18 mouse cellular contexts compared by ENCODE assay signal in the genomic region with DNA sequence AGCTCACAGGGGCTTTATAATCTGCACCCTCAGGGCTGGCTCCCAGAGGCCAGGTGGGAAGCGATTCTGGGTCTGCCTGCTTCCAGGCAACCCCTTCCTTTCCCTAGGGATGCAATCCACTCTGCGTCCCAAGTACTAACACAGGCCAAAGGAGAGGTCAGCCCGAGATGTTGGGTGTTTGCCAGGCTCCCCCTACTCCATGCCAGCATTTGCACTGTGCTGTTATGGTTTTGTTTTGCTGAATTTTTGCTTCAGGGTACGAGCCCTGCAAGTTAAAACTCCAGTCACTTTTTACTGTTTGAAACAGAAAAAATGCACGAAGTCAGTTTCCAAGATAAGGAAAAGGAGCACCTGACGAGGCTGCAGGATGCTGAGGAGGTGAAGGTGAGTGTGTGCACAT. TPM values are rescaled to one million over a fixed set of nuclear protein-coding genes. Genes with fewer than 3 reads are reported as not detected.
DNase-seq lines count a peak whose midpoint lies in the region; ATAC-seq lines count a peak whose summit lies in the region.
"Had no signal": no experiment of that assay in that cellular context is flagged by ENCODE, and none has a peak within 500 bp of the region (broad histone marks: within the 10 kb centered on the region; RNA-seq: fewer than 3 reads in every experiment).

No protein-coding gene starts in this region.

- intact Hi-C loops in left cerebral cortex, postnatal 4 days (cut with DNase I), result no loop called here

- H3K27ac ChIP-seq in embryonic facial prominence, embryonic 13.5 days, result peak overlapping the region; percentile 12; the same call in 1 of the 2 replicates
- no peak overlapping the region for H3K27ac ChIP-seq in embryonic facial prominence, embryonic 10.5 days (replicated peaks)
- peak overlapping the region; percentile 88 for H3K27ac ChIP-seq in forebrain, embryonic 15.5 days (replicated peaks)
- H3K27ac ChIP-seq in midbrain, embryonic 16.5 days (ENCODE audit: low read length), result peak overlapping the region; percentile 26; the same call in 1 of the 2 replicates
- H3K27ac ChIP-seq: stomach, embryonic 15.5 days had no signal

- DNase-seq in embryonic facial prominence, embryonic 10.5 days (ENCODE audit: low spot score), result no peak
- DNase-seq in left cerebral cortex, postnatal 4 days, result peak; percentile 38
- DNase-seq in left cerebral cortex, adult 8-10 months (ENCODE audit: low spot score in 2 of 2), result no peak
- no peak for DNase-seq in embryo, embryonic 10.5 days (ENCODE audit: low spot score)
- DNase-seq: adrenal gland, postnatal 25 days; gastrocnemius, postnatal 14 days; kidney, adult 8-10 months; kidney, postnatal 4 days; lung, adult 2 months; spleen, adult 18-20 months; thymus, adult 2 months had no signal

- no peak overlapping the region for H3K9ac ChIP-seq in embryonic facial prominence, embryonic 13.5 days
- H3K9ac ChIP-seq in forebrain, embryonic 15.5 days (replicated peaks), result no peak overlapping the region
- H3K9ac ChIP-seq in midbrain, embryonic 16.5 days (ENCODE audit: low read depth, low read length), result no peak overlapping the region
- H3K9ac ChIP-seq: stomach, embryonic 15.5 days had no signal

- no peak for ATAC-seq in embryonic facial prominence, embryonic 13.5 days (ENCODE audit: insufficient number of reproducible peaks, insufficient read depth, low FRiP score, low TSS enrichment, low read depth)
- ATAC-seq in forebrain, embryonic 15.5 days (replicated peaks), result no peak
- ATAC-seq in midbrain, embryonic 16.5 days, result no peak
- ATAC-seq in megakaryocyte progenitor cell, adult 5-6 weeks (replicated peaks; ENCODE audit: poor library complexity), result no peak

- H3K4me1 ChIP-seq in embryonic facial prominence, embryonic 13.5 days, result peaks cover 49% of the 10 kb centered on the region
- H3K4me1 ChIP-seq in embryonic facial prominence, embryonic 10.5 days, result peaks cover 45% of the 10 kb centered on the region
- peaks cover 43% of the 10 kb centered on the region for H3K4me1 ChIP-seq in forebrain, embryonic 15.5 days
- peaks cover 13% of the 10 kb centered on the region for H3K4me1 ChIP-seq in midbrain, embryonic 16.5 days (ENCODE audit: control insufficient read depth, insufficient read depth, low read length)

- peaks cover 3% of the 10 kb centered on the region; the same call in 1 of the 2 replicates for H3K36me3 ChIP-seq in embryonic facial prominence, embryonic 13.5 days
- H3K36me3 ChIP-seq in embryonic facial prominence, embryonic 10.5 days (replicated peaks), result peaks cover 94% of the 10 kb centered on the region
- H3K36me3 ChIP-seq in forebrain, embryonic 15.5 days, result peaks cover 33% of the 10 kb centered on the region
- peaks cover 18% of the 10 kb centered on the region for H3K36me3 ChIP-seq in midbrain, embryonic 16.5 days (ENCODE audit: control insufficient read depth, insufficient read depth, low read length)
- H3K36me3 ChIP-seq: stomach, embryonic 15.5 days had no signal

- WGBS in embryonic facial prominence, embryonic 13.5 days, result 37% methylated on average over 6 of the region's 6 CpGs
- WGBS in embryonic facial prominence, embryonic 10.5 days, result 67% methylated on average over 6 of the region's 6 CpGs
- 71% methylated on average over 6 of the region's 6 CpGs for WGBS in forebrain, embryonic 15.5 days
- 66% methylated on average over 6 of the region's 6 CpGs for WGBS in midbrain, embryonic 16.5 days

- no peaks in the 10 kb centered on the region for H3K27me3 ChIP-seq in embryonic facial prominence, embryonic 13.5 days
- H3K27me3 ChIP-seq in embryonic facial prominence, embryonic 10.5 days (replicated peaks; ENCODE audit: low read depth, poor library complexity, severe bottlenecking), result no peaks in the 10 kb centered on the region
- H3K27me3 ChIP-seq in forebrain, embryonic 15.5 days, result no peaks in the 10 kb centered on the region
- H3K27me3 ChIP-seq in midbrain, embryonic 16.5 days (ENCODE audit: control insufficient read depth, insufficient read depth, low read depth, low read length), result no peaks in the 10 kb centered on the region
- H3K27me3 ChIP-seq: stomach, embryonic 15.5 days had no signal

- no peak overlapping the region for H3K4me2 ChIP-seq in embryonic facial prominence, embryonic 13.5 days
- H3K4me2 ChIP-seq in forebrain, embryonic 15.5 days (replicated peaks), result no peak overlapping the region
- no peak overlapping the region for H3K4me2 ChIP-seq in midbrain, embryonic 16.5 days (ENCODE audit: low read length)
- H3K4me2 ChIP-seq: liver, embryonic 11.5 days; stomach, embryonic 15.5 days had no signal

- no peak overlapping the region for H3K4me3 ChIP-seq in embryonic facial prominence, embryonic 13.5 days
- no peak overlapping the region for H3K4me3 ChIP-seq in embryonic facial prominence, embryonic 10.5 days
- no peak overlapping the region for H3K4me3 ChIP-seq in forebrain, embryonic 15.5 days
- H3K4me3 ChIP-seq in midbrain, embryonic 16.5 days (ENCODE audit: low read depth, low read length), result no peak overlapping the region
- H3K4me3 ChIP-seq: limb, embryonic 10.5 days; stomach, embryonic 15.5 days had no signal

- no peaks in the 10 kb centered on the region for H3K9me3 ChIP-seq in embryonic facial prominence, embryonic 13.5 days
- H3K9me3 ChIP-seq in embryonic facial prominence, embryonic 10.5 days, result no peaks in the 10 kb centered on the region
- H3K9me3 ChIP-seq in forebrain, embryonic 15.5 days, result no peaks in the 10 kb centered on the region
- no peaks in the 10 kb centered on the region for H3K9me3 ChIP-seq in midbrain, embryonic 16.5 days (replicated peaks; ENCODE audit: control insufficient read depth, low read length, poor library complexity, severe bottlenecking)
- H3K9me3 ChIP-seq: limb, embryonic 10.5 days; stomach, embryonic 15.5 days had no signal

RNA-seq across cellular contexts. Expression of gene Lypd6b, which starts 46.5 kb away (rescaled TPM):
- 7.9 and 8.5 TPM in 2 replicates for polyA plus RNA-seq in embryonic facial prominence, embryonic 13.5 days (2015; fragmentation: Nextera tagmentation; extraction: Ambion mirVana)
- polyA plus RNA-seq in embryonic facial prominence, embryonic 10.5 days (2016; fragmentation: Nextera tagmentation; extraction: Ambion mirVana), result 2.9 and 3.9 TPM in 2 replicates
- 10 to 100 TPM; 19.3 to 21.4 TPM for total RNA-seq in left cerebral cortex, postnatal 4 days (2021)
- total RNA-seq in left cerebral cortex, adult 8-10 months (2022), result 10 to 100 TPM in 2 of 4 experiments, 1 to 10 TPM in 2; 9.0 to 10.3 (median 9.7) TPM
- 10.7 and 11.3 TPM in 2 replicates for polyA plus RNA-seq in forebrain, embryonic 15.5 days (2015; fragmentation: Nextera tagmentation; extraction: Ambion mirVana)
- 13.3 and 20.5 TPM in 2 replicates for polyA plus RNA-seq in midbrain, embryonic 16.5 days (2015; fragmentation: Nextera tagmentation; extraction: Ambion mirVana)
- total RNA-seq in megakaryocyte progenitor cell, adult 5-6 weeks (2015), result 0.27 TPM in 1 of 2 replicates, not detected in the other
- total RNA-seq in megakaryocyte progenitor cell, adult 5-6 weeks (2017), result 0.12 TPM in 1 of 2 replicates, not detected in the other
- total RNA-seq: gastrocnemius, postnatal 14 days had no signal
